Mouse (Mus musculus): Measurements from ENCODE around the gene Nudt17.
"Not testable (repeated sequence)": the region's sequence is repeated elsewhere in the genome, so short reads cannot be mapped to it uniquely, and the experiment has no call there.

Gene Nudt17

GRCm38 (mm10) chr3:96704778-96705177 lies 3.6 kb downstream of the Nudt17 start:
- no peak for DNase-seq (ENCODE audit: low read depth, low spot score)

DNA sequence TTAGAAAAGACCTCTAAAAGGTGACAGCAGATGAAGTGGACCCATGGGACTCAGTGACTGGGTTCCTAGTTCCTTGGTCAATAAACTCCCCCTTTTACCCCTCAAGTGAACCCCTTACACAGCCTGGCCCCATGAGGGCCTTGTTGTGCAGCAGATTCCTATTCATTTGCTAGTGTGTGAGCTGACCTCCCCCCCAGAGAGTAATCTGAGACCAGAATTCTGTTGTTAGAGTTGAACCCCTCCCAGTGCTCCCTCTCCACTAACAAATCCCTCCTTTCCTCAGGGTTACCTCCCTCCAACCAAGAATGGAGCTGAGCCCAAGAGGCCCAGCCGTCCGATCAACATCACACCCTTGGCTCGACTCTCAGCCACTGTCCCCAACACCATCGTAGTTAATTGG lies 7.4 kb downstream of the Nudt17 start:
- DNase-seq (ENCODE audit: low read depth, low spot score): no peak

GRCm38 (mm10) chr3:96700376-96700775 lies 8.0 kb downstream of the Nudt17 start:
- peak; percentile 56 for DNase-seq (ENCODE audit: low read depth, low spot score)

- no peak for DNase-seq (ENCODE audit: low read depth, low spot score)
Observed at GRCm38 (mm10) chr3:96698993-96699690, 9.2 kb downstream of the Nudt17 start.

DNA sequence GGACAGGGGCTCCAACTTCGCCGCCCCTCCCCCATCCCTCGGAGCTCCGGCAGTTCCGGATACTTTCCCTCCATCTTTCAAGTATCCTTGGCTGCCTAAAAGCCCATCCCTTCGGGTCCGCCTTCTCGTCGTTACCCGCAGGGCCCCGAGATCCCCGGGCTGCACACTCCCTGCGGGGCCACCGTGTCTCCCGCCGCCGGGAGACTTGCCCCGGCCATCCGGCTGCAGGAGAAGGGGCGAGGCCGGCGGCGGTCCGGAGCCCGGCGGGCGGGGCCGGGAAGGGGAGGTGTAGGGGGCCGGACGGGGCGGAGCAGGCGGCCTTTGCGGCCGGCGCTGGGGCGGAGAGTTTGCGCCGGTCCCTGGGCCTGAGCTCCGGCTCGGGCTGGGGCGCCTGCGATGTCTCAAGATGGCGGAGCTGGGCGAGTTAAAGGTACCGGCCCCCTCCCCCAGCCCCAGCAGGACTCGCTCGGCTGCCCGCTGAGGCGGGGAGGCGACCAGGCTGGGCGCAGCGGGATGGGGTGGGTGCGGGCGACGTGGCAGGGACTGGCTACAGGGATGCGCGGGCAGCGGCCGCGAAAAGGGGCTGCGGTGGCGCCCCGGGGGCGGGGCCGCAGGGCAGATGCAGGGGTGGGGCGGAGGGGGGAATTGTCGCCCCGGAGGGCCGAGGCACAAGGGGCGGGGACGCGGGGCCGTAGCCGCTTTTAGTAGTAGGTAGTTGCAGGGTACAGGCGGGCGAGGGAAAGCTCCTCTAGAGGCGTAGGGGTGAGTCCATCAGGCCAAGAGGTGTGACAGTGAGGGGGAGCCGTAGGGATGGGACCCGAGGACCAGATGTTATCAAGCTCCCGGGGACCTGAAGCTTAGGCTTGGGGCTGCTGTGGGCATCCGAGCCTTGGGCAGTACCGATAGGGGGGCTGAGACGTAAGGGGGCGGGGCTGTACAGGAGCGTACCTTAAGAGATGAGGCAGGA lies 11.3 kb downstream of the Nudt17 start:
- DNase-seq (ENCODE audit: low read depth, low spot score): peak; percentile 92

- peak; percentile 84 for DNase-seq (ENCODE audit: low read depth, low spot score)
Observed at GRCm38 (mm10) chr3:96696198-96696765, 12.1 kb downstream of the Nudt17 start, which contains the start of gene Pias3. TSS of gene Pias3 (plus strand) at chr3:96696384.

DNA sequence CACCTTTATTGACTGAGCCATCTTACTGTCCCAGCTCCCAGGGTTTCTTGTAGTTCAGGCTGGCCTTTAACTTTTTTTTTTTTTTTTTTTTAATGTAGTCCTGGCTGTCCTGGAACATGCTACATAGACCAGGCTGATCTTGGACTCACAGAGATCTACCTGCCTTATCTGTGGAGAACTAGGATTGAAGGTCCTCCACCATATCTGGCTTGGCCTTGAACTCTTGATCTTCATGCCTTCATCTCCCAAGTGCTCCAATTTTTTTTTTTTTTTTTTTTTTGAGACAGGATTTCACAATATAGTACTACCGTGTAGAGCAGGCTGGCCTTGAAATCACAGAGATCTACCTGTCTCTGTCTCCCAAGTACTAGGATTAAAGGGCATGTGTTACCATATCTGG lies 14.8 kb downstream of the Nudt17 start:
- DNase-seq (ENCODE audit: low read depth, low spot score): no peak

- DNase-seq (ENCODE audit: low read depth, low spot score): no peak
Observed at GRCm38 (mm10) chr3:96692506-96692905, 15.9 kb downstream of the Nudt17 start.

GRCm38 (mm10) chr3:96690298-96690697 lies 18.1 kb downstream of the Nudt17 start:
- no peak for DNase-seq (ENCODE audit: low read depth, low spot score)

DNA sequence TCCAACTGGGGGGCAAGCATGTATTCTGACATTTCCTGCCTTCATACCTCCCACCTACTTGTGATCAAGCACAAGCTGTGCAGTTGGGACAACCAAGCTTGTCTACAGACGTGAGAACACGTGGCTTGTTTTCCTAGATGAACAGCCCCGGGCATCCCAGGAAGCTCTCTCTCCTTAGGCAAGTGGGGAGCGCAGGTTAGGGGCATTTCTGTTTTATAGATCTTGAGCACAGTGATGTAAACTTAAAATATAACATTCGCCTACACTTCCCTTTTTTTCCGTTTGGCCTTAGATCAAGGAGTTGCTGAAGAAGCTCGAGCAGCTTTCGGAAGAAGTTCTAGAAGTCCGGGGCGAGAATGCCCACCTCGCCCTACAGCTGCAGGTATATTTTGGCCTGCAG lies 19.5 kb downstream of the Nudt17 start:
- no peak for DNase-seq (ENCODE audit: low read depth, low spot score)

DNA sequence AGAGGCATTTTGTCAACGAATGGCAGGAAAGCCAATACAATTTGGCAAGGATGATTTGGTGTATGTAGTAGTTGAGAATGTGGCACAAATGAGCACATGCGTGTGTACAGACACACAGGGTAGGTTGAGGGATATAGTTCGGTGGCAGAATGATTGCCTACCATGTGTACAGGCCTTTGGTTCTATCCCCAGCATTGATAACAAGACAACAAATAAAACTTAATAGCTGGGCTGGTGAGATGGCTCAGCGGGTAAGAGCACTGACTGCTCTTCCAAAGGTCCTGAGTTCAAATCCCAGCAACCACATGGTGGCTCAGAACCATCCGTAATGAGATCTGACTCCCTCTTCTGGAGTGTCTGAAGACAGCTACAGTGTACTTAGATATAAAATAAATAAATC lies 22.3 kb downstream of the Nudt17 start:
- DNase-seq (ENCODE audit: low read depth, low spot score): not testable (repeated sequence)

- DNase-seq (ENCODE audit: low read depth, low spot score): no peak
Observed at GRCm38 (mm10) chr3:96684822-96685156, 23.6 kb downstream of the Nudt17 start.

- DNase-seq (ENCODE audit: low read depth, low spot score): no peak
Observed at GRCm38 (mm10) chr3:96684151-96684821, 24.1 kb downstream of the Nudt17 start.

DNA sequence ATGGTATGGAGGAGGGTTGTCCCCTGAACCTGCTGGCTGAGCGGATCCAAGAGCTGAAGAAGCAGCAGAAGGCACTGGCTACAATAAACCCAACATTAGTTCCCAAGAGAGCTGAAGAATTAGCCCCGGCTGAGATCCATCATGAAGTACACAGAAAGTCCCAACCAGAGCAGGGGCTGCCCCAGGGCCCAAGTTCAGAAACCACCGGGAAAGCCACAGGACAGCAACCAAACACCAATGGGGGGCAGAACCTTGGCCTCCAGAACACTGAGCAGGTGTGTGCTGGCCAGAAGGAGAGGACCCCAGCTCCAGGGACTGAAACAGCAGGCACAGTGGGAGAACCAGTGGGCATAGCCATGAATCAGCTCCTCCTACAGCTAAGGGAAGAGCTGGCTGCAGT lies 24.9 kb downstream of the Nudt17 start:
- no peak for DNase-seq (ENCODE audit: low read depth, low spot score)

DNA sequence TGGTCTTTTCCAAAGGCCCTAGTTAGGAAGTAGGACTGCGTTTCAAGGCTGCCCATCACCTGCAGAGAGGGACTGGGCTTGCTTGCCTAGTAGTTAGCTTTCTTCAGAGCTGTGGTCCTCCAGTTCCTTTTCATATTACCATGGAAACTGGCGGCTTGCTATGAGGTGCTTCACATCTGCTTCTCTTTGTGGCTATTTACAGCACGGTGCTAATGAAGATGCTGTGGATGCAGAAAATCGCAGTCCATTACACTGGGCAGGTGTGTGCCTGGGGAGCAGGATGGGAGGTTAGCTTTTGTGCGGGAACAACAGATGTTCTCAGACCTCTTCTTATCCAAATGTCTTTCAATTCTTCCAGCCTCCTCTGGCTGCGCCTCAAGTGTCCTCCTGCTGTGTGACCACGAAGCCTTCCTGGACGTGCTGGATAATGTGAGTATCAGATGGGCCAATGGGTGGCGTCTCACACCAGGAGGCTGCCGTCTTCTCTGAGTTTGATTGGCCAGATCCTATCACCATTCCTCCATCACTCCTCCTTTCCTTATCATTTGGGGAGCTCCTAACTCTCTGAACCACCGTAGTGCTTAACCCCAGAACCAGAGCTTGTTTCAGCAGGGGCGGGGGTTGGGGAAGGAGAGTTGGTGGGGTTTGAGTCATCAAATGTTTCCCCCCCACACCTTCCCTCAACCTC lies 27.9 kb downstream of the Nudt17 start:
- no peak for DNase-seq (ENCODE audit: low read depth, low spot score)

GRCm38 (mm10) chr3:96679159-96679674 lies 29.1 kb downstream of the Nudt17 start:
- no peak for DNase-seq (ENCODE audit: low read depth, low spot score)

GRCm38 (mm10) chr3:96678456-96678855 lies 29.9 kb downstream of the Nudt17 start:
- DNase-seq (ENCODE audit: low read depth, low spot score): no peak

DNA sequence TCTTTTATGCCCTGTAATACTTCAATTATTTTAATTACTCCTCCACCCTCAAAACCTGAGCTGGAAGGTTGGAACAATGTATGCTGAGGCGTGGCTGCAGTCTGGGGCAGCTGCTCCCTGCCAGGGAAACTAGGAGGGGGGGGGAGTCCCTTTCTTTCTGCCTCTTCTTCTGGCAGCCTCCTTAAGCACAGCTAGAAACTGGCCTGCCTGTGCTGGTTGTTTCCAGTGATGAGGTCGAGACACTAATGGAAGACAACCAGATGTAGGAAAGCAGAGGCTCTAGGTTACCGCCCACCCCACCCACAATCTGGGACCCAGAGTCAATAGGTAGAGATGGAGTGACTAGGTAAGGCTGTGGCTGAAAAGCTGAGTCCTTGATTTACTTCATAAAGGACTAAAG lies 32.7 kb downstream of the Nudt17 start:
- no peak for DNase-seq (ENCODE audit: low read depth, low spot score)

- DNase-seq (ENCODE audit: low read depth, low spot score): no peak
Observed at GRCm38 (mm10) chr3:96675171-96675570, 33.2 kb downstream of the Nudt17 start.

- DNase-seq (ENCODE audit: low read depth, low spot score): peak; percentile 76
Observed at GRCm38 (mm10) chr3:96674442-96674841, 33.9 kb downstream of the Nudt17 start.

DNA sequence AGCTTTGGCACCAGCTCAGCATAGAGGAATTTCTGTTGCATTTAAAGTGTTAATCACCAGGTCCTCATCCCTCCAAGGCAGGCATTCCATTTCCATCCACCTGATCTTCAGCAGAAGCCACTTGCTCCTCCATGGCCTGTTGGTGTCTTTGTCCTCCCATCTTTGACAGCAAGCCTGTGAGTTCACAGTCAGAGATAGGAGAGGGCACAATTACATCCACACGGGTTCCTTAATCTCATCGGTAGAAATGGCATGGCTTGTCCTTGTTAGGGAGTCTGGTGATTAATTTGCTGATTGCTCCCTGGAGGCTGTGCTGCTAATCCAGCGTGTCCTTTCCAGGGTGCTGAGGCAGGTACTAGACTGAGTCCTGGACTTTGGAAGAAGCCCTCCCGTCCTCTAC lies 34.8 kb downstream of the Nudt17 start:
- no peak for DNase-seq (ENCODE audit: low read depth, low spot score)
